Mouse (Mus musculus) testis, adult 2 months (tissue): ENCODE measurements around the gene Oxtr.

Experiments used
- CTCF ChIP-seq: fragments of 200-500 bp; IDR thresholded peaks from 2 replicates; pipeline ENCODE4 v1.5.1; 2012; ENCODE audit warnings: low read depth, mild to moderate bottlenecking, inconsistent platforms, low read length, moderate library complexity; ENCODE audit not compliant: control insufficient read depth, insufficient read depth, insufficient replicate concordance
- POLR2A ChIP-seq: fragments of 200-500 bp; IDR thresholded peaks from 2 replicates; pipeline ENCODE4 v1.6.1; 2012; ENCODE audit warnings: low read depth, mild to moderate bottlenecking, inconsistent platforms, low read length, moderate library complexity; ENCODE audit not compliant: control insufficient read depth

- TF ChIP-seq CTCF, result no peak
- no peak for TF ChIP-seq POLR2A
Measured at GRCm38 (mm10) chr6:112499456-112499855, 9.7 kb upstream of the Oxtr start.
